Mouse (Mus musculus) hindbrain, embryonic 15.5 days (tissue): ENCODE data around the gene Aire. TPM values are rescaled to one million over a fixed set of nuclear protein-coding genes. Genes with fewer than 3 reads are reported as not detected.

Experiments used
- ATAC-seq: fragments of 200-750 bp; cut with Nextera tagmentation; 2 replicates; pipeline ENCODE4 v1.8.0; 2017; ENCODE audit warnings: low read depth, moderate number of reproducible peaks, moderate TSS enrichment; ENCODE audit not compliant: low FRiP score
- H3K27ac ChIP-seq: fragments of 300-500 bp; sonication (generic); replicated peaks from 2 replicates; pipeline ENCODE4 v1.5.1; 2015; ENCODE audit warnings: mild to moderate bottlenecking, inconsistent platforms
- H3K27me3 ChIP-seq: fragments of 300-500 bp; sonication (generic); 2 replicates; pipeline ENCODE4 v1.6.1; 2015; ENCODE audit warnings: control low read depth, inconsistent platforms
- H3K36me3 ChIP-seq: fragments of 300-500 bp; sonication (generic); 2 replicates; pipeline ENCODE4 v1.6.1; 2015; ENCODE audit warnings: control low read depth, inconsistent platforms
- H3K4me1 ChIP-seq: fragments of 300-500 bp; sonication (generic); replicated peaks from 2 replicates; pipeline ENCODE4 v1.6.1; 2015; ENCODE audit warnings: control low read depth, inconsistent platforms
- H3K4me2 ChIP-seq: fragments of 300-500 bp; sonication (generic); 2 replicates; pipeline ENCODE4 v1.6.1; 2015; ENCODE audit warnings: moderate library complexity, mild to moderate bottlenecking, inconsistent platforms
- H3K4me3 ChIP-seq: fragments of 300-500 bp; sonication (generic); 2 replicates; pipeline ENCODE4 v1.5.1; 2015; ENCODE audit warnings: mild to moderate bottlenecking, inconsistent platforms
- H3K9ac ChIP-seq: fragments of 300-500 bp; sonication (generic); 2 replicates; pipeline ENCODE4 v1.6.1; 2015; ENCODE audit warnings: inconsistent platforms
- H3K9me3 ChIP-seq: fragments of 300-500 bp; sonication (generic); 2 replicates; pipeline ENCODE4 v1.6.1; 2016; ENCODE audit warnings: control low read depth, inconsistent platforms
- WGBS: fragments of 180-500 bp; shearing (Covaris S2); methylation state at CpG from one replicate; pipeline ENCODE4 v1.1.7; 2015; 5-methylcytosine and 5-hydroxymethylcytosine counted together
- polyA plus RNA-seq: library from polyadenylated mRNA; unstranded; fragments of >200 nt; fragmentation: Nextera tagmentation; extraction: Ambion mirVana; gene quantifications from 2 replicates; pipeline ENCODE4 v1.2.1, GENCODE M21; 2015

The Aire gene
- polyA plus RNA-seq, 1 experiment from 2014 or later: 0.51 TPM

DNA sequence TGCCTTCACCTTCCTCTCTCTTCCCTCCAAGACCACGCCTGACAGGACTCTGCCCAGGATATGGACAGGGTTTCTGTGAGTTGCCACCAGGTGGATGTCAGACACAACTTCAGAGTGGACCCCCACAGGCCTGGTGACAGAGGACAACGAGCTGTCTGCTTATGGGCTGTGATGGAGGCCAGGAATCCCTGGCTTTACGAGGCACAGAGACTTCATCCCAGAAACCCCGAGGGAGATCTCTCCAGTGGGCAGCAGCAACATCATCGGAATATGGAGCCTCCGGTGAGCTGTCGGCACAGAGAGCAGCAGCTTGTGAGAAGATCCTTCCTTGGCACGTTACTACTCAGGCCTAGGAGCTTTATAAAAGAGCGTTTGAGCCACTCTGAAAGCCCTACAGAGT, 34.5 kb upstream of the Aire start:
- no peak overlapping the region for H3K4me2 ChIP-seq
- H3K27me3 ChIP-seq: no peaks in the 10 kb centered on the region
- H3K9me3 ChIP-seq: no peaks in the 10 kb centered on the region
- WGBS: 87% methylated on average over 9 of the region's 9 CpGs
- no peak for ATAC-seq
- no peaks in the 10 kb centered on the region for H3K36me3 ChIP-seq
- H3K27ac ChIP-seq: no peak overlapping the region
- H3K4me3 ChIP-seq: no peak overlapping the region
- no peak overlapping the region for H3K9ac ChIP-seq
- no peaks in the 10 kb centered on the region for H3K4me1 ChIP-seq

DNA sequence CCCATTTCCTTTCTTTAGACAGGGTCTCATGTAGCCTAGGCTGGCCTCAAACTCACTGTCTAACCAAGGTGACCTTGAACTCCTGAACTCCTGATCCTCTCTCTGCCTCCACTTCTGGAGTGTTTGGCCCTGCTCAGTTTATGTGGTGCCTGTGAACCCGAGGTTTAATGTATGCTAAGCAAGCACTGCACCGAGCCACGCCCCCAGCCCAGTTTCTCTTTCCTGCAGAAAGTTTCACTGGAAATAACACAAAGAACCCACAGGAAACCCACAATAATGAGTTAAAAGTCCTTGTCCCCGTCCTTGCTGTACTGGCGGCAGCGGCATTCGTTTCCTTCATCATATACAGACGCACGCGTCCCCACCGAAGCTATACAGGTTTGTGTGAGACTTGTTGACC, 31.6 kb upstream of the Aire start:
- Histone ChIP-seq H3K9me3 (no peaks in the 10 kb centered on the region), H3K4me2 (no peak overlapping the region), H3K4me3 (no peak overlapping the region), H3K27me3 (peaks cover 7% of the 10 kb centered on the region; the same call in 1 of the 2 replicates), H3K4me1 (peaks cover 1% of the 10 kb centered on the region), H3K27ac (no peak overlapping the region), H3K36me3 (no peaks in the 10 kb centered on the region), H3K9ac (no peak overlapping the region)
- WGBS: 89% methylated on average over 11 of the region's 11 CpGs
- ATAC-seq: no peak

GRCm38 (mm10) chr10:78074151-78074550, 30.7 kb upstream of the Aire start:
- H3K9me3 ChIP-seq: no peaks in the 10 kb centered on the region
- no peak overlapping the region for H3K9ac ChIP-seq
- H3K36me3 ChIP-seq: no peaks in the 10 kb centered on the region
- no peak overlapping the region for H3K4me2 ChIP-seq
- H3K4me3 ChIP-seq: no peak overlapping the region
- H3K27ac ChIP-seq: no peak overlapping the region
- no peak for ATAC-seq
- peaks cover 14% of the 10 kb centered on the region for H3K27me3 ChIP-seq
- peaks cover 9% of the 10 kb centered on the region for H3K4me1 ChIP-seq
- WGBS: 80% methylated on average over 4 of the region's 4 CpGs

GRCm38 (mm10) chr10:78069101-78070011, 25.9 kb upstream of the Aire start, which contains the start of gene Icosl:
TSS of gene Icosl (plus strand) at chr10:78069302.
- under 1% methylated on average over 65 of the region's 66 CpGs for WGBS
- H3K36me3 ChIP-seq: no peaks in the 10 kb centered on the region
- H3K4me1 ChIP-seq: peaks cover 16% of the 10 kb centered on the region
- no peaks in the 10 kb centered on the region for H3K9me3 ChIP-seq
- H3K4me2 ChIP-seq: peak within 1 kb of the TSS; percentile 100
- H3K4me3 ChIP-seq: peak within 1 kb of the TSS; percentile 70
- H3K27ac ChIP-seq: no peak within 1 kb of the TSS
- H3K9ac ChIP-seq: peak within 1 kb of the TSS; percentile 54
- peak; percentile 88 for ATAC-seq
- peaks cover 19% of the 10 kb centered on the region for H3K27me3 ChIP-seq

- H3K27me3 ChIP-seq: peaks cover 19% of the 10 kb centered on the region
- H3K36me3 ChIP-seq: no peaks in the 10 kb centered on the region
- peak overlapping the region; percentile 100 for H3K4me2 ChIP-seq
- ATAC-seq: no peak
- H3K4me3 ChIP-seq: peak overlapping the region; percentile 70
- H3K4me1 ChIP-seq: peaks cover 16% of the 10 kb centered on the region
- no peaks in the 10 kb centered on the region for H3K9me3 ChIP-seq
- H3K9ac ChIP-seq: no peak overlapping the region
- WGBS: 25% methylated on average over 11 of the region's 11 CpGs
- no peak overlapping the region for H3K27ac ChIP-seq
These were observed 25.1 kb upstream of the Aire start for GRCm38 (mm10) chr10:78068541-78068940.

- no peaks in the 10 kb centered on the region for H3K9me3 ChIP-seq
- H3K9ac ChIP-seq: no peak overlapping the region
- H3K27ac ChIP-seq: no peak overlapping the region
- H3K4me3 ChIP-seq: no peak overlapping the region
- ATAC-seq: no peak
- H3K4me2 ChIP-seq: no peak overlapping the region
- H3K4me1 ChIP-seq: peaks cover 16% of the 10 kb centered on the region
- WGBS: 41% methylated on average over 4 of the region's 4 CpGs
- no peaks in the 10 kb centered on the region for H3K36me3 ChIP-seq
- H3K27me3 ChIP-seq: peaks cover 19% of the 10 kb centered on the region
These were observed 23.8 kb upstream of the Aire start for GRCm38 (mm10) chr10:78067226-78067625.

DNA sequence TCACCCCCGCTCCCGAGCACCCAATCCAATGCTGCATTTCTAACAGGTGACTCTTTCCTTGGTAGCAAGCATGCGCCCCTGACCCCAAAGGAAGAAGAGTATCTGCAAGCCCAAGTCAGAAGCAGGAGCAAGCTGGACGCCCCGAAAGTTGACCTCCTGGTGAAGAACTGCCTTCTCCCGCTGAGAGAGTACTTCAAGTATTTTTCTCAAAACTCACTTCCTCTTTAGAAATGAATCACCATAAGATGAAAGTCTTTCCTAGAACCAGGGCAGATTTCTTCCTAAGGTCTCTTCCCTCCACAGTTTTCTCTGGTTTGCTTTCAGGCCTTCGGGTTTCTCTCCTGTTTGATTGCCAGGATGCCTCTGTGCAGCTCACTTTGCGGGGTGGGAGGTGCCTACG, 19.7 kb upstream of the Aire start:
- Histone ChIP-seq H3K4me1 (no peaks in the 10 kb centered on the region), H3K4me3 (no peak overlapping the region), H3K4me2 (no peak overlapping the region), H3K36me3 (no peaks in the 10 kb centered on the region), H3K9me3 (no peaks in the 10 kb centered on the region), H3K9ac (no peak overlapping the region), H3K27ac (no peak overlapping the region), H3K27me3 (0 out of 2 replicates have a peak, but pooled peaks cover 5% of the 10 kb centered on the region)
- ATAC-seq: no peak
- 93% methylated on average over 9 of the region's 9 CpGs for WGBS

DNA sequence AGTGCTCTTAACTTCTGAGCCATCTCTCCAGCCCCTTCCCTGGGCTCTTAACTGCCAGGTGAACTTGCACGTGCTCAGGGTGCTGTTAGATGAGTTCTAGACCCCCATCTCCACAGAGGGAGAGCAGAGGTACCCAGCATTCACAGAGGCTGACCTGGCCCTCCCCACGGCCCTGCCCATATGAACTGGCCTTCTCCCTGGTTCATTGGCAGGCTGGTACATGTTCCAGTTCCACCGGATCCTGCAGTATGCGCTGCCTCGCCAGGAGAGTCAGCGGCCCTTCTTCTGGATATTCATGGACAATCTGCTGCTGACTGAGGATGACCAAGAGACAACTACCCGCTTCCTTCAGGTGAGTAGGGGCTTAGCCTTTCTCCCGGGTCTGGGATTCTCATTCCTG, 13.6 kb upstream of the Aire start:
- Histone ChIP-seq H3K27ac (no peak overlapping the region), H3K27me3 (no peaks in the 10 kb centered on the region), H3K4me1 (no peaks in the 10 kb centered on the region), H3K36me3 (no peaks in the 10 kb centered on the region), H3K9me3 (no peaks in the 10 kb centered on the region), H3K4me2 (no peak overlapping the region), H3K9ac (no peak overlapping the region), H3K4me3 (no peak overlapping the region)
- no peak for ATAC-seq
- WGBS: 91% methylated on average over 8 of the region's 8 CpGs

DNA sequence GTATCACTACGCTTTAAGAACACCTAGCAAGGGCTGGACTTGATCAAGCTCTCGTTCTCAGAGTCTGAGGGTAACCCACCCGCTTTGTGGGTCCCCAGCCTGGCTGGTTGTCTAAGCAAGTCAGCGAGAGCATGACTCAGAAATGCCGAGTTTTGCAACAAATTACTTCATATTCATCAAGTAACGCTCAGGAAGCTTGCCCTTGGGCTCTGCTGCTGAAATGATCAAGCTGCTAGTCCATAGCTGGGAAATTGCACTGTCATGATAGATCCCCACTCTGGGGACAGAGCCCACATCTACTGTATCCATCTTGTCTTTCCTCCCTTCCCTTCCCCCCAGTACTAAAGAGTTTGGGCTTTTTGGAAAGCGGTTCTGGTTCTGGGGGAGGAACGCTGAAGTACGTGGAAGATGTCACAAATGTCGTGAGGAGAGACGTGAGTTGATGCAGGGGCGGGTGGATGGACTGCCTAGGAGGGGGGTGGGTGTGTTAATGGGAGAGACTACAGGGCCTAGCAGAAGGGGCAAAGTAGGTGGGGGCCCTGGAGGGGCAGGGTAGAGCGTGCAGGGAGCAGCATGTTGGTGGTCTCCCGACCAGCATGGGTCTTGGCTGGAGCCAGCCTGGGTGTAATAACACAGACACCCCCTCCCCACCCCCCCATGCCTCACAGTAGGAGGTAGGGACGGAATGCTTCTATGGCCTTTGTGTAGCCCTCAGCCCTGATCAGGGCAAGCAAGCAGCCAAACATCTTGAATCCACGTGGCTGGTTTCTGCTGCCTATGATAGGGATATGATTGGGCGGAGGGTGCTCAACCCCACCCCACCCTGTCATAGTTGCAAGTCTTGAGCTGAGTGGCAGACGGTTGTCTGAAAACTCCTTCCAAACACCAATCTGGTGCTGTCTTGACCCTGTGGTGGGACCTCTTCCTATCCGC, 11.5 kb upstream of the Aire start:
- no peak for ATAC-seq
- Histone ChIP-seq H3K9ac (no peak overlapping the region), H3K4me2 (no peak overlapping the region), H3K36me3 (no peaks in the 10 kb centered on the region), H3K4me1 (no peaks in the 10 kb centered on the region), H3K27ac (no peak overlapping the region), H3K4me3 (no peak overlapping the region), H3K9me3 (no peaks in the 10 kb centered on the region), H3K27me3 (no peaks in the 10 kb centered on the region)
- 66% methylated on average over 19 of the region's 19 CpGs for WGBS

- Histone ChIP-seq H3K4me3 (no peak overlapping the region), H3K4me2 (no peak overlapping the region), H3K36me3 (no peaks in the 10 kb centered on the region), H3K4me1 (no peaks in the 10 kb centered on the region), H3K9me3 (no peaks in the 10 kb centered on the region), H3K27me3 (no peaks in the 10 kb centered on the region), H3K9ac (no peak overlapping the region), H3K27ac (no peak overlapping the region)
- WGBS: 61% methylated on average over 11 of the region's 11 CpGs
- ATAC-seq: no peak
These were observed 6.2 kb upstream of the Aire start for GRCm38 (mm10) chr10:78049519-78050035.

GRCm38 (mm10) chr10:78048061-78048730, 4.8 kb upstream of the Aire start:
- no peak overlapping the region for H3K4me2 ChIP-seq
- H3K27ac ChIP-seq: no peak overlapping the region
- H3K9me3 ChIP-seq: no peaks in the 10 kb centered on the region
- H3K36me3 ChIP-seq: no peaks in the 10 kb centered on the region
- H3K27me3 ChIP-seq: no peaks in the 10 kb centered on the region
- no peak overlapping the region for H3K9ac ChIP-seq
- no peak for ATAC-seq
- 89% methylated on average over 9 of the region's 10 CpGs for WGBS
- H3K4me3 ChIP-seq: no peak overlapping the region
- H3K4me1 ChIP-seq: peaks cover 5% of the 10 kb centered on the region
